Mouse (Mus musculus) midbrain, embryonic 14.5 days (tissue): ENCODE measurements around the gene Serp2. TPM values are rescaled to one million over a fixed set of nuclear protein-coding genes. Genes with fewer than 3 reads are reported as not detected.
A peak's percentile ranks its signal among the peaks of the same experiment; 100 is the strongest.

Experiments
- ATAC-seq: fragments of 200-750 bp; cut with Nextera tagmentation; 2 replicates; pipeline ENCODE4 v1.8.0; 2017; ENCODE audit warnings: moderate number of reproducible peaks, moderate library complexity; ENCODE audit not compliant: low FRiP score, low TSS enrichment
- DNase-seq: peaks from one replicate; pipeline ENCODE4 v3.0.0-alpha.2; 2015
- H3K27ac ChIP-seq: fragments of 300-500 bp; sonication (generic); replicated peaks from 2 replicates; pipeline ENCODE4 v1.5.1; 2014; ENCODE audit warnings: mild to moderate bottlenecking, low read depth, low read length, moderate library complexity
- H3K27me3 ChIP-seq: fragments of 300-500 bp; sonication (generic); 2 replicates; pipeline ENCODE4 v1.6.1; 2014; ENCODE audit warnings: low read length, control low read depth, mixed read lengths; ENCODE audit not compliant: control insufficient read depth, insufficient read depth
- H3K36me3 ChIP-seq: fragments of 300-500 bp; sonication (generic); 2 replicates; pipeline ENCODE4 v1.6.1; 2014; ENCODE audit warnings: low read length, control low read depth; ENCODE audit not compliant: control insufficient read depth, insufficient read depth
- H3K4me1 ChIP-seq: fragments of 300-500 bp; sonication (generic); 2 replicates; pipeline ENCODE4 v1.6.1; 2014; ENCODE audit warnings: mild to moderate bottlenecking, antibody characterized with exemption, low read length, control low read depth; ENCODE audit not compliant: control insufficient read depth, insufficient read depth
- H3K4me2 ChIP-seq: fragments of 300-500 bp; sonication (generic); 2 replicates; pipeline ENCODE4 v1.6.1; 2014; ENCODE audit warnings: mild to moderate bottlenecking, low read length, moderate library complexity
- H3K4me3 ChIP-seq: fragments of 300-500 bp; sonication (generic); replicated peaks from 2 replicates; pipeline ENCODE4 v1.5.1; 2014; ENCODE audit warnings: low read depth, low read length
- H3K9ac ChIP-seq: fragments of 300-500 bp; sonication (generic); replicated peaks from 2 replicates; pipeline ENCODE4 v1.6.1; 2014; ENCODE audit warnings: mild to moderate bottlenecking, low read length, moderate library complexity
- H3K9me3 ChIP-seq: fragments of 300-500 bp; sonication (generic); 2 replicates; pipeline ENCODE4 v1.6.1; 2016; ENCODE audit warnings: low read length, control low read depth, mixed read lengths; ENCODE audit not compliant: control insufficient read depth
- WGBS: fragments of 180-500 bp; shearing (Covaris S2); extraction: QIAGEN DNeasy Blood & Tissue Kit; methylation state at CpG from one replicate; pipeline ENCODE4 v1.1.7; 2014; 5-methylcytosine and 5-hydroxymethylcytosine counted together
- polyA plus RNA-seq: library from polyadenylated mRNA; unstranded; fragments of >200 nt; fragmentation: Nextera tagmentation; extraction: Ambion mirVana; gene quantifications from 2 replicates; pipeline ENCODE4 v1.2.1, GENCODE M21; 2014

Gene Serp2
- polyA plus RNA-seq, 1 experiment from 2014 or later: 153 TPM

DNA sequence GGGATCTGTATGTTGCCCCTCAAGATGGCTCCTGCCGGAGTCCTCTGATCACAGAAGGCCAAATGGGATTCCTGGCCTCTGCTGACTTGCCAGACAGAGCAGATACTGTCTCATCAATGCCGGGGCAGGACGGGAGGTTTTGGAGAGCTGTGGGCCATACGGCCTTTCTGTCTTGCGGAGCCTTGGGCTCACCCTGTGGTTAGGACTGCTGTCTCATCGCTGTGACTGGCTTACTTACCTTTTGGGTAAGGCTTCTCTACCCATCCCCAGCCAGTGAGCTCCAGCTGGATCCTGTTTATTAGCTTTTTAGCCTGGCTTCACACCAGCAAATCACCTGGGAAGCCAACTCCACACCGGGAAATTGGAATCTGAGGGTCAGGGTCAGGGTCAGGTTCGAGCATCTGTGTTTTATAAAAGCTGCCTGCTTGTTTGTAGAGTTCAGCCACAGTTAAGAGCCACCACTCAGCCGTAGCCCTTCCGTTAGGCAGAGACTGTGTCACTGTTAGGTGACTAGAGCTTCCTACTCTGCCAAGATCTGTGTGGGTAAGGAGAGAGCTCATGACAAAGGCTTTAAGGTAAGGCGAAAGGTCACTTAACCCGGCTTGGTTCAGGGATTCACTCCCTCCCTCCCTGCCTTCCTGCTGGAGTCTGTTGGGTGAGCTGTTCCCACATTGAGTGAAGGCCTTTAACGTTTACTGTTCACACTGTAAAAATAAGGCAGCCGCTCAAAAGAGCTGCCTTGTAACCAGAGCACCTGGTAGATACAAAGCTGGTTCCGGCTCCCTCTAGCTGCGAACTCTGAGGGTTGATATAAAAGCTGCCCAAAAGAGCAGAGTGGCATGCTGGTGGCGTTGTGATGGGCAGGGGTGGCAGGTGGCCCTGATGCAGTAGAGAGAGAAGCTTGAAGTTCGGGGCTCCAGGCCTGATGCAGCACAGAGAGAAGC, 68.3 kb downstream of the Serp2 start:
- ATAC-seq: no peak
- H3K36me3 ChIP-seq: no peaks in the 10 kb centered on the region
- no peak overlapping the region for H3K4me2 ChIP-seq
- H3K4me1 ChIP-seq: no peaks in the 10 kb centered on the region
- H3K9ac ChIP-seq: no peak overlapping the region
- H3K4me3 ChIP-seq: no peak overlapping the region
- WGBS: 83% methylated on average over 18 of the region's 18 CpGs
- no peak overlapping the region; the same call in 1 of the 2 replicates for H3K27ac ChIP-seq
- H3K27me3 ChIP-seq: no peaks in the 10 kb centered on the region
- peak; percentile 52 for DNase-seq
- H3K9me3 ChIP-seq: no peaks in the 10 kb centered on the region

DNA sequence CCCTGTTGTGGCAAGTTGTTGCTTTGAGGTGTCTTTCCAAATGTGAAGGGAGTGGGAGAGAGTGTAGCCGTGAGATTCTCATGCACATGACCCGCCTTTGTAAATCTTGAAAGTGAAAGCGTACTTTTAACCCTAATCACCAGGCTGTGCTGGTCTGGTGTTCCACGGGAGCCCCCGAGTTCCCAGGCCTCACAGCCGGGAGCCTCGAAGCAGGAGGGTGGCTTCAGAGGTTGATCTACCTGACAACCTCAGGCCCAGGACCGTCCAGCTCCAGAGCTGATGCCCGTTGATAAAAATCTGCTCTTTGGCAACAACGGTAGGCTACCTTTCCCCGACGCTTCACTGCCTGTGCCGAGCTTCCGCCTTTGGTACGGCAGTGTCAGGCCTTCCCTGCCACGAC, 69.1 kb downstream of the Serp2 start:
- DNase-seq (no peak), ATAC-seq (no peak)
- Histone ChIP-seq H3K4me3 (no peak overlapping the region), H3K27ac (no peak overlapping the region), H3K9ac (no peak overlapping the region), H3K36me3 (no peaks in the 10 kb centered on the region), H3K4me2 (no peak overlapping the region), H3K27me3 (no peaks in the 10 kb centered on the region), H3K9me3 (no peaks in the 10 kb centered on the region), H3K4me1 (no peaks in the 10 kb centered on the region)
- 89% methylated on average over 16 of the region's 16 CpGs for WGBS

DNA sequence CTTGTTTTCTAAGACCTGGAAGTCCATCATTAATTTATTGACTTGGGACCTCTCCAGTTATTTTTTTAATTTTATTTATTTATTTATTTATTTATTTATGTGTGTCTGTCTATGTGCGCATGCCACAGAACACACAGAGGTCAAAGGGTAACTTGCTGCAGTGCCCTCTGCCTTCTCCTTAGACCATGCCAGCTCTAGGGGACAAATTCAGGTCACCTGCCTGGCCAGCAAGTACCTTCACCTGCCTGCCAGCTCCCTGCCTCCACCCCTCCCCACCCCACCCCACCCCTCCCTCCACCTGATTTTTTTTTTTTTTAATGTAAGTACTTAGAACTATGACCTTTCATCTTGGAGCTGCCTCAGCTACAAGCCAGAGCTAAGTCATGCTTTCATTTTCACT, 73.0 kb downstream of the Serp2 start:
- WGBS: 100% methylated on average over 1 of the region's 1 CpGs
- H3K4me1 ChIP-seq: no peaks in the 10 kb centered on the region
- no peak overlapping the region for H3K9ac ChIP-seq
- no peaks in the 10 kb centered on the region for H3K36me3 ChIP-seq
- no peak for DNase-seq
- no peaks in the 10 kb centered on the region for H3K9me3 ChIP-seq
- no peaks in the 10 kb centered on the region for H3K27me3 ChIP-seq
- H3K4me2 ChIP-seq: no peak overlapping the region
- H3K27ac ChIP-seq: no peak overlapping the region
- no peak for ATAC-seq
- no peak overlapping the region for H3K4me3 ChIP-seq

Other genes with a start within 250 kb of the Serp2 start
- 792 and 872 TPM in 2 replicates for gene Tsc22d1, start 141.9 kb downstream of the Serp2 start, polyA plus RNA-seq